Mouse (Mus musculus) olfactory bulb, adult 2 months (tissue): ENCODE results near the gene Zfp648. TPM values are rescaled to one million over a fixed set of nuclear protein-coding genes. Genes with fewer than 3 reads are reported as not detected.

Experiments
- H3K27ac ChIP-seq: fragments of 200-500 bp; 2 replicates; pipeline ENCODE4 v1.5.1; 2012; ENCODE audit warnings: low read depth, low read length; ENCODE audit not compliant: insufficient read depth
- H3K4me1 ChIP-seq: fragments of 200-500 bp; 2 replicates; pipeline ENCODE4 v1.6.1; 2012; ENCODE audit warnings: low read length; ENCODE audit not compliant: control insufficient read depth, insufficient read depth
- H3K4me3 ChIP-seq: fragments of 200-500 bp; 2 replicates; pipeline ENCODE4 v1.5.1; 2012; ENCODE audit warnings: mild to moderate bottlenecking, low read depth, low read length, moderate library complexity; ENCODE audit not compliant: insufficient read depth
- CTCF ChIP-seq: fragments of 200-500 bp; IDR thresholded peaks from 2 replicates; pipeline ENCODE4 v1.5.1; 2012; ENCODE audit warnings: low read depth, mild to moderate bottlenecking, low read length, moderate library complexity; ENCODE audit not compliant: insufficient read depth
- POLR2A ChIP-seq: fragments of 200-500 bp; IDR thresholded peaks from 2 replicates; pipeline ENCODE4 v1.6.1; 2012; ENCODE audit warnings: mild to moderate bottlenecking, low read depth, low read length, moderate library complexity; ENCODE audit not compliant: insufficient read depth
- WGBS: fragments of 180-500 bp; shearing (Covaris S2); methylation state at CpG from one replicate; pipeline ENCODE4 v1.1.7; 2018; 5-methylcytosine and 5-hydroxymethylcytosine counted together
- polyA plus RNA-seq: library from polyadenylated mRNA; stranded (reverse); fragments of >200 nt; gene quantifications from 2 replicates; pipeline ENCODE4 v1.2.4, GENCODE M21; 2012; ENCODE audit warnings: low replicate concordance; ENCODE audit not compliant: missing spikeins, insufficient read depth, insufficient read length

Zfp648 gene
- polyA plus RNA-seq: not detected in 2 replicates

DNA sequence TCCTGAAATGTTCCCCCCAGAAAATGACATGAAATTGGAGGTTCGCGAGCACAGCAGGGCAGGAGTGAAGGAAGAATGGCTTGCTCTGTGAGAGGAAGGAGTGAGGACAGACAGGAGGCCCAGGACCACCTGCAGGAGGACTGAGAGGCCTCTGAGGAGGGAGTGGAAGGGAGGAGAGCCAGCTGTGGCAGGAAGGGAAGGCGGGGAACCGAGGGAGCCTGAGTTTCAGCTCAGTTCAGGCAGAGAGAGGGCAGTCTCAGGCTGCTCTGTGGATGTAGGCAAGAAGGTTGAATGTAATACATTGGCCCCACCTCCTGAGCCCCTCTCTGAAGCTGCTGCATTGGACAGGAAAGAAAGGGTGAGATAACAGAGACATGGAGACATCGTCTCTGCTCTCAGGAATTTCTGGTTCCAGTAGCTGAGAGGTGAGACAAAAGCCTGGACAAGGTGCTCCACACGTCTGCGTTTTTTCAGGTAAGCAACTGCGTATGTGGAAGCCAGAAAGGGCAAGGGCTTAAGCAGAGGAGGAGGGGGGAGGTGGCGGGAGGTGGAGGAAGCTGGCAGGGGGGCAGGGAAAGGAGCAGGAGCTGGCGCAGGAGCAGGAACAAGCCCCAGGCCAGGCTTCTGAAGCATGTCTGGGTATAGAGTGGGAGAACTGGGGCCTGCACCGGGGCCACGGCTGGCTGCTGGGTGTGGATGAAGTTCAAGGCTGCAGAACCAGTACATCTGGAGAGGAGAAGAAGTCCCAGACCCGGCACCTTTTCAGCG lies at the start of gene Zfp648:
Gene Zfp648, plus strand, starts transcription at position 233 of the 768 bp plus-strand sequence.
- Histone ChIP-seq H3K4me1 (peaks cover 19% of the 10 kb centered on the region), H3K4me3 (no peak within 1 kb of the TSS), H3K27ac (no peak within 1 kb of the TSS)
- no peak for TF ChIP-seq CTCF
- TF ChIP-seq POLR2A: no peak
- 71% methylated on average over 14 of the region's 14 CpGs for WGBS

- no peak overlapping the region for H3K27ac ChIP-seq
- WGBS: 79% methylated on average over 1 of the region's 1 CpGs
- peaks cover 24% of the 10 kb centered on the region for H3K4me1 ChIP-seq
- no peak for TF ChIP-seq POLR2A
- no peak overlapping the region for H3K4me3 ChIP-seq
Observed at GRCm38 (mm10) chr1:154152539-154152938, 48.4 kb upstream of the Zfp648 start.

- H3K4me3 ChIP-seq: no peak overlapping the region
- no peak for TF ChIP-seq CTCF
- no peak for TF ChIP-seq POLR2A
- 82% methylated on average over 7 of the region's 7 CpGs for WGBS
- peaks cover 21% of the 10 kb centered on the region for H3K4me1 ChIP-seq
- no peak overlapping the region for H3K27ac ChIP-seq
Observed at GRCm38 (mm10) chr1:154153800-154154199, 47.2 kb upstream of the Zfp648 start.

DNA sequence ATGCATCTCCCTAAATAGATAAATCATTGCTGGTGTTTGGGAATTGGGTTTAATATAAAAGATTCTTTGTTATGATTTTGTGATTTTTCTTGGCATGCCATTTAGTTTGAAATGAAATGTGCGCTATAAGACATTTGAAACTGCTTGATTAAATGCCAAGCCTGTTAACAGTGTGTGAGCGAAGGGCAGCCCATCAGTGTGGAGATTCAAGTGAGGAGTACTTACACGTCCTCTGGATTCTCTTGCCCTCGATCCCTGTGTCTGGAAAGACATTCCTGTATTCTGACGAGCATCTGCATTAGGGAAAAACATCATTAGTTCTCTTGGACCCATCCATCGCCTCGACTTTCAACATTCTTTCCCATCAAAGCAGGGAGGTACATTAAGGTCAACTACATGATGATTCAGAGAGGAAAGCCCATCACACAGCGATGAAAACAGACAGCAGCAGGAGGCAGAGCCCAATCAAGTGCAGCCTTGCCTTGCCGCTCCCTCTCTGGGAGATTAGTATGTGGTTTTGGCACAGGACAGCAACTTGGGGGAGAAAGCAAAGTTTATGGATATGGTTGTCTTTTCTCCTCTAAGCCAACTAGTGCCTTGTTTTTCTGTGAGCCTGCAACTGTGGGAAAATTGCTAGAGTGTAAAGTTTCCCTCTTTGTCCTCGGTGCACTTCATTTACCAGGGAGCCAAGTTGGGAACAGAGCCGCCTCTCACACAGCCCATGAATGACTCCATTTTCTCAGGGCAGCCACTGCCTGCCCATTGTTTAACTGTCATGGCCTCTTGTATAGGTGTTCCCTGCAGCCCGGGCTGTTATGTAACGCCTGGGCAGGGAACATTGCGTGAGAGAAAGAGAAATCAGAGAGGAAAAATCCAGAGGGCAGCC lies 44.6 kb upstream of the Zfp648 start:
- Histone ChIP-seq H3K27ac (peak overlapping the region; percentile 63), H3K4me1 (peaks cover 9% of the 10 kb centered on the region), H3K4me3 (no peak overlapping the region)
- 38% methylated on average over 14 of the region's 14 CpGs for WGBS
- no peak for TF ChIP-seq POLR2A
- TF ChIP-seq CTCF: no peak

DNA sequence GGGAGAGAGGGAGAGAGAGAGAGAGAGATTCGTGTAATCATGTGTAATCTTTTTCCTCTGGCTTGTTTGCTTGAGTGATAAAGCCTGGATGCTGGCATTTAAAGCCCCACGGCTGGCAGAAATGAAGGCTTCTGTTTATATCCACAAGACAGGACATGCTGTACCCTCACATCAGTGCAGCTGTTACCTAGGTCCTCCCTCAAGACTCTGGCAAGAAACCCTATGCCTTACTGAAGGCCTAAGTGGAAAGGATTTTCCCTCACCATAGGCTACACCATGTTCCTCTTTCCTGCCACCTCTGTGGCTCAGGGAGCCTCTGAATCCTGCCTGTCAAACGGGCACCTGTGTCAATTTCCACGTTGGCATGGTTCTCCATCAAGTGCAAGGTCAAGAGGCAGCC lies 43.9 kb upstream of the Zfp648 start:
- no peak for TF ChIP-seq POLR2A
- no peak for TF ChIP-seq CTCF
- Histone ChIP-seq H3K27ac (peak overlapping the region; percentile 30), H3K4me1 (peaks cover 9% of the 10 kb centered on the region), H3K4me3 (no peak overlapping the region)
- whole genome bisulfite sequencing: 32% methylated on average over 4 of the region's 4 CpGs

DNA sequence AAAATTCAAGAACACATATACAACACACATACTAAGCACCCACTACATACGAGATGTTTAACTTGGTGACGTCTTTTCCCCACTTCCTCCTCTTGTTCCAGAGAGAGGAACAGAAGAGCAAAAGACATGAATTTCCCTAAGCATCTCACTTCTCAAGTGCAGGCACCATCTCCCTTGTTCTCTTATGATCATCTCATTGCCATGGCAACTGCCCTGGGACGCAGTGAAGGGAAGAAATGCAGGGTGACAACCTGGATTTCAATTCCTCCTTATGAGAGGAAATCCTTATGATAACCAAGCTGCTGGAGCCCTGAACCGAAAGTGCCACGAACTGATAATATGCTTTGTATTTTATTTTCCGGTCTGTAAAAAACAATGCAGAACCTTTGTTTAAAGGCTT lies 33.3 kb upstream of the Zfp648 start:
- H3K27ac ChIP-seq: no peak overlapping the region
- TF ChIP-seq CTCF (no peak), POLR2A (no peak)
- no peak overlapping the region for H3K4me3 ChIP-seq
- H3K4me1 ChIP-seq: 0 out of 2 replicates have a peak, but pooled peaks cover 2% of the 10 kb centered on the region
- 70% methylated on average over 6 of the region's 6 CpGs for WGBS

DNA sequence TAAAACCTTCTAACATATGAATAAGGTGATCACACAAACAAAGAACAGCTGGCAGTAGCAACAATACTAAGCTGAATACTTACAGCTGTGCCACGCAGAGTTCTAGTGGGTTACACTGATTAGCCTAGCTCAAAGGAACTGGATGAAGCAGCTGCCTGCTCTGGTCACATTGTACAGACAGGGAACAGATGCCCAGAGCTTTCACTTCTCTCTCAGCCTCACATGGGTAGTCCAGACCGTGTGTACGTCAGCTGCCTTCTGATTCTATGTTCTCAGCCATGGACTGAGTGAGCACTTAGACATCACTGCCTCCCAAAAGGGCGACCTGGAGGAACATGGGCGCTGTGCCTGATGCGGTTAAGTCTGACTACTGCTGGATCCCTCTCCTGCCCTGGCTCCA lies 25.7 kb upstream of the Zfp648 start:
- TF ChIP-seq POLR2A: no peak
- no peak for TF ChIP-seq CTCF
- H3K4me3 ChIP-seq: no peak overlapping the region
- no peak overlapping the region for H3K27ac ChIP-seq
- 72% methylated on average over 6 of the region's 6 CpGs for WGBS
- H3K4me1 ChIP-seq: peaks cover 8% of the 10 kb centered on the region; the same call in 1 of the 2 replicates

GRCm38 (mm10) chr1:154177781-154178180 lies 23.2 kb upstream of the Zfp648 start:
- 90% methylated on average over 4 of the region's 4 CpGs for WGBS
- peaks cover 8% of the 10 kb centered on the region; the same call in 1 of the 2 replicates for H3K4me1 ChIP-seq
- no peak for TF ChIP-seq POLR2A
- TF ChIP-seq CTCF: no peak
- no peak overlapping the region for H3K4me3 ChIP-seq
- H3K27ac ChIP-seq: no peak overlapping the region

DNA sequence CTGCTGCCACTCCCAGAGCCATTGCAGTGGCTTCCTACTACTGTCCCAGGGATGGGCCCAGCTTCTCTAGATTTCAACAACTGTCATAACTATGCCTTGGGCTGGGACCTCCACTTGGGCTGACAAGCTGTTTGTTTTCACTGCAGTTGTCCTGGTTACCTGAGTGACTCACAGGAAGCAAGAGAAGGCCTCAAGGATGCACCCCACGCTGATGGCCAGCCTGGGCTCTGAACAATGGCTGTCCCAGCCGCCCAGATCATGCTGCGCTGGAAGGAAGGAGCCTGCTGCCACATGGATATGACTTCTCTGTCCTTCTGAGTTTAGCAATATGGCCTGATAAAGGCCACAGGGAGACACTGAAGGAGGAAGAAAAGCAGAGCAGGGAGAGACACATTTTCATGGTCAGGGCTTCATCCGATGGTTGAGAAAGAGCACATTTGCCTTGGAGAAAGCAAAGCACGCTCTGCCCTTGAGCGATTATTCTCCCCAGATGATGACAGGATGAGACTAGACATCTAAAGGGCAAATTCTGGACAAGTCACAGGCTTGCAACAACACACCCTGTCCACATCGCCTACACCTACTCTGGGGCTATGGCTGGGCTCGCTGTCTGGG lies 22.3 kb upstream of the Zfp648 start:
- TF ChIP-seq CTCF (no peak), POLR2A (no peak)
- peaks cover 8% of the 10 kb centered on the region; the same call in 1 of the 2 replicates for H3K4me1 ChIP-seq
- H3K27ac ChIP-seq: no peak overlapping the region
- 94% methylated on average over 8 of the region's 8 CpGs for WGBS
- no peak overlapping the region for H3K4me3 ChIP-seq
